Mouse (Mus musculus): ENCODE results near the gene Tenm3. TPM values are rescaled to one million over a fixed set of nuclear protein-coding genes. Genes with fewer than 3 reads are reported as not detected.

Tenm3 gene
- total RNA-seq, 2 experiments from 2014 or later = 9.4 to 9.9 TPM

DNA sequence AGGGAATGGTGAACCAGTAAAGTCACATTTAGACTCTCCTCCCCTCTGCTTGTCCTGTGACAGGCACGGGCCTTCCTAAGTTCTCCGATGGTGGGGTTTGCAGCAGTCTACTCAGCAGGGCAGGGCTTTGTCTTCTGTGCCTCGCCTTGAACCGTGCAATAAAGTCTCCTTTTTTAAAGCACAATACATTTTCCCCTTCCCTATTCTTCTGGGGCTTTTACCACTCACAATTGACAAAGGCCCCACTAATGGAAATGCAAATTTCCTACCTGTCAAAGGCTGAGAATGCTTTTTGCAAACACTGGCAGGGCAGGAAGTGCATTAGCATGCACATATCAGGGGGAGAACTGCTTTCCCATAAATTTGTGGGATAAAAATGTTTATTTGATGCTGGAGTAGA lies 664.8 kb downstream of the Tenm3 start:
- DNase-seq = no peak
- intact Hi-C loops (cut with DNase I) = no loop called here

DNA sequence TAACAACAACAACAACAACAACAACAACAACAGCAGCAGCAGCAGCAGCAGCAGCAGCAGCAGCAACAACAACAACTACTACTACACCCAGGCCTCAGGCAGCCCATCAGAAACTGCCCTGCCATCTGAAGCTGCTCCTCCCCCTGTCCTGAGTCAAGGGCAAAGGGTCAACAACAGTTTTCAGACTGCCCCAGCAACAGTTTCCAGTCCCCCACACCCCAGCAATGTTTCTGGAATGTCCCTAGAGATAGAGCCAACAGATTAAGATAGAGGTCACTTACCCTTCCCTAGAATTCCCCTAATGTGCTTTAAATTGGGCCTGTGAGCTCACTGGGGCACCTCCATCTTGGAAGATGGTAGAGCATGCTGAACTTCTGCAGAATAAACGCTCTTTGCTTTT lies 665.9 kb downstream of the Tenm3 start:
- intact Hi-C loops (cut with DNase I) = no loop called here
- no peak for DNase-seq
